Mouse (Mus musculus): ENCODE results near the gene Pold3.

GRCm38 (mm10) chr7:100083812-100084211, 37.6 kb downstream of the Pold3 start:
- TF ChIP-seq CTCF (conservative IDR thresholded peaks at IDR 0.05; ENCODE audit: low read length) (no peak), NANOG (IDR thresholded peaks at IDR 0.05; ENCODE audit: borderline replicate concordance, low read length) (no peak), POU5F1 (IDR thresholded peaks at IDR 0.05; ENCODE audit: borderline replicate concordance, low read length) (no peak)
